Mouse (Mus musculus): ENCODE data around the gene Supt3.

GRCm38 (mm10) chr17:44728464-44728863 lies 48.5 kb upstream of the Supt3 start:
- TF ChIP-seq POLR2A (IDR thresholded peaks at IDR 0.05; ENCODE audit: borderline replicate concordance, extremely low read depth, insufficient read depth, insufficient read length, poor library complexity, severe bottlenecking) (no peak), CTCF (IDR thresholded peaks at IDR 0.05; ENCODE audit: borderline replicate concordance, extremely low read depth, insufficient read depth, insufficient read length) (no peak)
